In genomic region chr6:93623541-93623940, GRCm38 (mm10) we compare ENCODE assay signal across 21 mouse cellular contexts.
A peak's percentile ranks its signal among the peaks of the same experiment; 100 is the strongest.
DNase-seq lines count a peak whose midpoint lies in the region; ATAC-seq and TF ChIP-seq lines count a peak whose summit lies in the region.
"Had no signal": no experiment of that assay in that cellular context is flagged by ENCODE, and none has a peak within 500 bp of the region (broad histone marks: within the 10 kb centered on the region; RNA-seq: fewer than 3 reads in every experiment).

No protein-coding gene starts in this region.

- TF ChIP-seq POLR2A in lung, adult 2 months (IDR thresholded peaks at IDR 0.05; ENCODE audit: borderline replicate concordance, extremely low read depth, low read depth, low read length): no peak

- no peaks in the 10 kb centered on the region for H3K9me3 ChIP-seq in kidney, postnatal 0 days (replicated peaks; ENCODE audit: low read length)
- H3K9me3 ChIP-seq in limb, embryonic 13.5 days: no peaks in the 10 kb centered on the region
- H3K9me3 ChIP-seq: embryonic facial prominence, embryonic 13.5 days; forebrain, embryonic 12.5 days; heart, embryonic 15.5 days had no signal

- no peak for TF ChIP-seq CTCF in kidney, postnatal 0 days (IDR thresholded peaks at IDR 0.05; ENCODE audit: low read depth)
- no peak for TF ChIP-seq CTCF in lung, adult 2 months (IDR thresholded peaks at IDR 0.05; ENCODE audit: insufficient read depth, low read length)

- 16% methylated on average over 5 of the region's 5 CpGs for WGBS in kidney, postnatal 0 days
- WGBS in limb, embryonic 13.5 days: 22% methylated on average over 5 of the region's 5 CpGs
- 48% methylated on average over 5 of the region's 5 CpGs for WGBS in lung, adult 2 months

- H3K27me3 ChIP-seq in kidney, postnatal 0 days (ENCODE audit: insufficient read depth, low read length): no peaks in the 10 kb centered on the region
- H3K27me3 ChIP-seq in limb, embryonic 13.5 days: no peaks in the 10 kb centered on the region
- H3K27me3 ChIP-seq: embryonic facial prominence, embryonic 13.5 days; forebrain, embryonic 12.5 days; heart, embryonic 15.5 days had no signal

- H3K9ac ChIP-seq in kidney, postnatal 0 days (ENCODE audit: low read depth, low read length): no peak overlapping the region
- no peak overlapping the region for H3K9ac ChIP-seq in limb, embryonic 13.5 days
- H3K9ac ChIP-seq: embryonic facial prominence, embryonic 13.5 days; forebrain, embryonic 12.5 days; heart, embryonic 15.5 days; hindbrain, embryonic 14.5 days had no signal

- DNase-seq in kidney, postnatal 0 days (ENCODE audit: low spot score): peak; percentile 9
- DNase-seq in kidney, postnatal 25 days: no peak
- DNase-seq in embryo, embryonic 11 days: peak; percentile 29
- peak; percentile 11 for DNase-seq in yolk sac, embryonic 10.5 days (ENCODE audit: low spot score)
- no peak for DNase-seq in lung, adult 2 months
- no peak for DNase-seq in thymus, postnatal 14 days
- DNase-seq: adrenal gland, adult 2 months; adrenal gland, postnatal 25 days; cerebellum, adult 18-20 months; cerebellum, adult 9-11 months; cerebellum, postnatal 36 days; gastrocnemius, postnatal 14 days; heart, adult 2 months; heart, postnatal 14 days had no signal

- no peak for ATAC-seq in kidney, postnatal 0 days (replicated peaks; ENCODE audit: low FRiP score, low read depth)
- no peak for ATAC-seq in limb, embryonic 13.5 days (ENCODE audit: low FRiP score, low read depth)
- ATAC-seq: forebrain, embryonic 16.5 days had no signal

- no peaks in the 10 kb centered on the region for H3K4me1 ChIP-seq in kidney, postnatal 0 days (replicated peaks; ENCODE audit: insufficient read depth, low read length)
- H3K4me1 ChIP-seq in limb, embryonic 13.5 days: peaks cover 10% of the 10 kb centered on the region
- H3K4me1 ChIP-seq in lung, adult 2 months (ENCODE audit: control insufficient read depth, insufficient read depth, low read length): no peaks in the 10 kb centered on the region
- H3K4me1 ChIP-seq: embryonic facial prominence, embryonic 13.5 days; forebrain, embryonic 12.5 days; heart, embryonic 15.5 days had no signal

- H3K27ac ChIP-seq in kidney, postnatal 0 days: no peak overlapping the region
- no peak overlapping the region for H3K27ac ChIP-seq in limb, embryonic 13.5 days
- H3K27ac ChIP-seq: embryonic facial prominence, embryonic 13.5 days; forebrain, embryonic 12.5 days; heart, adult 2 months; heart, embryonic 15.5 days; hindbrain, embryonic 14.5 days had no signal

- H3K4me2 ChIP-seq in kidney, postnatal 0 days (ENCODE audit: low read length): no peak overlapping the region
- 0 out of 2 replicates have a peak overlapping the region, but pooled peaks have one; percentile 14 for H3K4me2 ChIP-seq in limb, embryonic 13.5 days (replicated peaks)
- H3K4me2 ChIP-seq: embryonic facial prominence, embryonic 13.5 days; forebrain, embryonic 12.5 days; heart, embryonic 11.5 days; heart, embryonic 15.5 days; hindbrain, embryonic 14.5 days had no signal

- H3K4me3 ChIP-seq in kidney, postnatal 0 days (replicated peaks; ENCODE audit: low read depth, low read length): no peak overlapping the region
- H3K4me3 ChIP-seq in limb, embryonic 13.5 days: no peak overlapping the region
- no peak overlapping the region for H3K4me3 ChIP-seq in lung, adult 2 months (replicated peaks; ENCODE audit: extremely low read depth, low read depth, low read length)
- H3K4me3 ChIP-seq: embryonic facial prominence, embryonic 13.5 days; forebrain, embryonic 12.5 days; heart, adult 2 months; heart, embryonic 15.5 days had no signal

- H3K36me3 ChIP-seq in kidney, postnatal 0 days (ENCODE audit: insufficient read depth, low read length): no peaks in the 10 kb centered on the region
- no peaks in the 10 kb centered on the region for H3K36me3 ChIP-seq in limb, embryonic 13.5 days
- H3K36me3 ChIP-seq: embryonic facial prominence, embryonic 13.5 days; forebrain, embryonic 12.5 days; heart, embryonic 15.5 days had no signal

Comparison
In these comparisons a context has a peak if more than half of its experiments do, and no peak if none do; other contexts are left out.
1. DNase-seq: peak in kidney, postnatal 0 days (single experiment), embryo, embryonic 11 days (single experiment) and yolk sac, embryonic 10.5 days (single experiment); none in kidney, postnatal 25 days (0 of 2), lung, adult 2 months (single experiment) and thymus, postnatal 14 days (single experiment).